Mouse (Mus musculus) embryo, embryonic 11.5 days (tissue): ENCODE data around the gene Dennd1a.

ENCODE experiments used
- DNase-seq: peaks from one replicate; pipeline ENCODE4 v3.0.0-alpha.2; 2012; ENCODE audit warnings: low read depth, low spot score

The Dennd1a gene

DNA sequence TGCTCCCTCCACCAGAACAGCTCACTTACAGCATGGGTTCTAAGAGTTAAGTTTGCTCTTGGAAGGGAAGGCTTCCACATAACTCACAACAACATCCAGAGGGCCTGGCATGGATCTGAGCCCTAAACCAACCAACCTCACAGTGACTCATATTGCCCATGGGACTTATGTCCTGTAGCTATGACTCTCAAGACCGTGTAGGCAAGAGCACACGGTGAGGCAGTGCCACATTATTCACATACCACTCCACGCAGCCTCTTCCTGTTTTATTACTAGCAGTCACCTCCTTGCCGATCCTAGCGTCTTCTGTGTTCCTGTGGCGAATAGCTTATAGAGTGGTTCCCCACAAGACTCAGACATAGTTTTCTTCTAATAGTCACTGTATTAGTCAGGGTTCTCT, 537.9 kb downstream of the Dennd1a start:
- DNase-seq: no peak
